Mouse (Mus musculus): ENCODE data around the gene Edn2.

DNA sequence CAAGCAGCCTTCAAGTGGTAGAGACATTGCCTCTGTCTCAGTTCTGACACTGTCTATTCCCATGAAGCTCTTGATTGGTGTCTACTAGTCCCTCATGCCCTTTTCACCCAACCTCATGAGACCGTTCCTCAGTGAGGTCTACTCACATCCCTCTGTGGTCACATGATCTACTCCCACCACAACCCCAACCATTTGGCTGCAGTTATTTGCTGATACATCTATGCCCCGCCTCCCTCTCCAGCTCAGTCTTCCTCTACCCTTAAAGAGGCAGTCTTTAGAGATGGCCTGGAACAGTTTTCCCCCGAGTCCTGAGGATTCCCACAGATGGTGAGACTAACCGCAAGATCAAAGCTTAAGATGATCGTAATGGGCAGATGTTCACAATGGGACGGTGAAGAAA, 27.2 kb downstream of the Edn2 start:
- TF ChIP-seq CTCF (IDR thresholded peaks at IDR 0.05; ENCODE audit: low read depth) (no peak), EP300 (optimal IDR thresholded peaks at IDR 0.05) (no peak)

Data from stomach, postnatal 0 days (tissue).